Mouse (Mus musculus) myocyte (in vitro differentiated cells): ENCODE results near the gene Avpr1b.

Source experiments
- CEBPB ChIP-seq: IDR thresholded peaks from 2 replicates; pipeline ENCODE4 v1.6.1; 2011; ENCODE audit warnings: mild to moderate bottlenecking, moderate library complexity; ENCODE audit not compliant: poor library complexity, insufficient read depth, severe bottlenecking
- E2F4 ChIP-seq: IDR thresholded peaks from one replicate; pipeline ENCODE4 v1.6.1; 2011; ENCODE audit warnings: mild to moderate bottlenecking, control low read depth, moderate library complexity; ENCODE audit not compliant: insufficient read depth
- MAX ChIP-seq: IDR thresholded peaks from one replicate; pipeline ENCODE4 v1.6.1; 2011; ENCODE audit warnings: low read depth, mild to moderate bottlenecking, control low read depth
- MYOD1 ChIP-seq, 3 experiments: IDR thresholded peaks; one replicate each; pipeline ENCODE4 v1.6.1; 2011; ENCODE audit warnings: control low read depth in 2 of 3, low read depth in 2 of 3, mild to moderate bottlenecking in 2 of 3, moderate library complexity in 1 of 3; ENCODE audit not compliant: insufficient read length in 2 of 3, control insufficient read depth in 1 of 3
- MYOG ChIP-seq, 3 experiments: IDR thresholded peaks; one replicate each; pipeline ENCODE4 v1.6.1; 2011; ENCODE audit warnings: control low read depth in 2 of 3, low read depth in 2 of 3, mild to moderate bottlenecking in 2 of 3; ENCODE audit not compliant: insufficient read length in 2 of 3, control insufficient read depth in 1 of 3, insufficient read depth in 1 of 3
- POLR2A ChIP-seq: IDR thresholded peaks from one replicate; pipeline ENCODE4 v1.6.1; 2011; ENCODE audit warnings: low read depth, mild to moderate bottlenecking, control low read depth, moderate library complexity; ENCODE audit not compliant: insufficient read length
- POLR2AphosphoS2 ChIP-seq: IDR thresholded peaks from one replicate; pipeline ENCODE4 v1.6.1; 2011; ENCODE audit warnings: low read depth, control low read depth; ENCODE audit not compliant: insufficient read length
- REST ChIP-seq: IDR thresholded peaks from one replicate; pipeline ENCODE4 v1.6.1; 2011; ENCODE audit warnings: mild to moderate bottlenecking, control low read depth, moderate library complexity; ENCODE audit not compliant: insufficient read depth, insufficient read length
- SRF ChIP-seq: IDR thresholded peaks from one replicate; pipeline ENCODE4 v1.6.1; 2011; ENCODE audit warnings: low read depth; ENCODE audit not compliant: control insufficient read depth, insufficient read length
- TCF12 ChIP-seq: IDR thresholded peaks from one replicate; pipeline ENCODE4 v1.6.1; 2011; ENCODE audit warnings: mild to moderate bottlenecking, control low read depth; ENCODE audit not compliant: poor library complexity, insufficient read depth, severe bottlenecking
- TCF3 ChIP-seq: IDR thresholded peaks from one replicate; pipeline ENCODE4 v1.6.1; 2011; ENCODE audit warnings: low read depth, control low read depth; ENCODE audit not compliant: insufficient read length
- USF1 ChIP-seq: IDR thresholded peaks from one replicate; pipeline ENCODE4 v1.6.1; 2011; ENCODE audit warnings: low read depth, mild to moderate bottlenecking, control low read depth, moderate library complexity

DNA sequence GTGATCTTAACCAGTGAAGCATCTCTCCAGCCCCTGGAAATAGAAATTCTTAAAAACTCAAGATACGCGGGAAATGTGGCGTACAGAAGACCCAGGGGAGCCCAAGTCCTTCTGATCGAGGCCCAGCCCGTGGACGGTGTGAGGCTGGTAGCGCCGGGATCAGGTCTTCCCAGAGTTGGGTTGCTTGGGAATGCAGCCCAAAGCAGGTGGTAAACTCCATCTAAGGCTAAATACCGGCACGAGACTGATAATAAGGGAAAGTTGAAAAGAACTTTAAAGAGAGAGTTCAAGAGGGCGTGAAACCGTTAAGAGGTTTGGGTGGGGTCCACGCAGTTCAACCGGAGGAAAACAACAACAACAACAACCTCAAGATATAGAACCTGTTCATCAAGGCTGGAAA, 25.3 kb upstream of the Avpr1b start:
- TF ChIP-seq POLR2A (no peak), POLR2AphosphoS2 (no peak), USF1 (no peak), CEBPB (no peak), TCF12 (no peak), TCF3 (no peak), E2F4 (no peak), MAX (no peak), MYOG (IDR thresholded peaks at IDR 0.05; ENCODE audit: control insufficient read depth in 1 of 3, insufficient read depth in 1 of 3, insufficient read length in 2 of 3, low read depth in 2 of 3) (no peak), REST (no peak), MYOD1 (IDR thresholded peaks at IDR 0.05; ENCODE audit: control insufficient read depth in 1 of 3, insufficient read length in 2 of 3, low read depth in 2 of 3) (no peak), SRF (no peak)
